Mouse (Mus musculus): ENCODE measurements at regions not wholly inside any gene's neighbourhood (a gene's known extent, or its start where the extent isn't known, plus 50 kb on each side); places are given as distances from the start of the nearest gene placed in this dataset.

DNA sequence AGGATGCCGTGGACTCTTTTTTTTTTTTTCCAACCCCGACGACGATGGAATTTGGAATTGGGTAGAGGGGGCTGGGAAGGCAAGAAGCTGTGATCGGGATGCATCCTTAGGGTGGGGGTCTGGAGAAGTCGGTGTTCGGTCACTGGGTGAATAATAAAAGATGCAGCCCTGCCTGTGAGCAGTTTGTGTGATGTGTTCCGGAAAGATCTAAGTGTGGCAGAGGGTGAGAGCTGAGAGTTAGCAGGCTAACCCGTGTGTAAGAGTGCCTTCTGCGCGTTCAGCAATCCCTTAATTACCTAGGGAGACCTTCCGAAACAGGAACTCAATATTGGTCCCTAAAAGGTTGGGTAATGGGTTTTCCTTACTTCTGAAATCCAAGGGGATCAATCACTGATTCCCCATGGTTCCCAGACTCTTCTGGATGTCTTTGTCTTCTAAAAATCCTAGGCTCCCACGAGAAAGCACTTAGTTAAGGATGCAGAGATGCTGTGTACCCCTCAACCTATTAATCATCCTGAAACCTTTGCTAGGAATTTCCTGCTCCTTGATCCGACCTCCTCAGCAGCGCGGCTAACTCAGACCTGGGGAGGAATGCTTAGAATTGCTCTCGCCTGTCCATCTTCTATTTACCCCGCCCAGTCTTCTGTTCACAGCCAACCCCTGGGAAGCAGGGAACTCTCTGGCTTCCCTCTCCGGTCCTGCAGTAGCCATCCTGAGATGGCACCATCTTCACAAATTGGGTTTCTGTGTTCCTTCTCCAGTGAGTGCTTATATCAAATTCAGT, 87.0 kb upstream of the Sertad2 start:
- TF ChIP-seq POLR2A (IDR thresholded peaks at IDR 0.05; ENCODE audit: insufficient read length, low read depth) (no peak), REST (IDR thresholded peaks at IDR 0.05; ENCODE audit: insufficient read depth, insufficient read length) (no peak), MAX (IDR thresholded peaks at IDR 0.05; ENCODE audit: low read depth) (no peak), MYOG (IDR thresholded peaks at IDR 0.05; ENCODE audit: control insufficient read depth in 1 of 3, insufficient read depth in 1 of 3, insufficient read length in 2 of 3, low read depth in 2 of 3) (no peak), CEBPB (IDR thresholded peaks at IDR 0.05; ENCODE audit: insufficient read depth, poor library complexity, severe bottlenecking) (no peak), E2F4 (IDR thresholded peaks at IDR 0.05; ENCODE audit: insufficient read depth) (no peak)

Data from myocyte (in vitro differentiated cells).